Mouse (Mus musculus): ENCODE measurements around the gene Uggt1.
A peak's percentile ranks its signal among the peaks of the same experiment; 100 is the strongest.

Gene Uggt1

DNA sequence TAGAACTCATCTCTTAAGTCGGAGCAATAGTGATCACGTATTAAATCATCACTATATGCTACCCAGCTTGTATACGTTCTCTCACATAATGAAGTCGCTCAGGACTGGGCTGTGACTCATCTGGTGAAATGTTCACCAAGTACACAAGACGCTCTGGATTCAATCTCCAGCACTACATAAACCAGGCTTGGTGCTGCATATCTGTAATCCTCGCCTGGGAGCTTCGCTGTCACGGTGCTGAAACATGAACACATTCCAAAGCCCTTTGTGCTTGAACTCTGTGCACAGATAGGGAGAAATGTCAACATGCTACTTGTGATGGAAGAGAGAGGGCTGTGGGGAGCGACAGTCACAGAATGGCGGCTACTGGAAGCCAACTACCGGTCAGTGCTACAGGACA, 52.6 kb downstream of the Uggt1 start:
- DNase-seq (ENCODE audit: low spot score in 2 of 2), result no peak

DNA sequence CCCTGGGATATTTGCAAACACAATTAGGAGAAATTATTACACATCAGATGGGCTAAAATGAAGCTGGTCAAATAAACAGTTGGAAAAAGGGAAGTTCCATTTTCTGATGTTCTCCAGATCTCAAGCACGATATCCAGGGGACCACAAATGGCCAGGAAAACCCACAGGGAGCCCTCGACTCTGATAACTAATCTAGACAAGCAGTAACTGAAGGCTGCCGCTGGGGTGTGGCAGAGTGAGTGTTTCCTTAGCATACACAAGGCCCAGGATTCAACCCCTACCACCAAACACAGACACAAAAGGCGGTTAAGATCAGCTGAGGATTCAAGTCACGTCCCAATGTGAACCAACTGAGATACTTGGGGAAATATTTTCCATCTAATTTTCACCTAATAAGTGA, 64.5 kb downstream of the Uggt1 start:
- no peak for DNase-seq (ENCODE audit: low spot score in 2 of 2)

DNA sequence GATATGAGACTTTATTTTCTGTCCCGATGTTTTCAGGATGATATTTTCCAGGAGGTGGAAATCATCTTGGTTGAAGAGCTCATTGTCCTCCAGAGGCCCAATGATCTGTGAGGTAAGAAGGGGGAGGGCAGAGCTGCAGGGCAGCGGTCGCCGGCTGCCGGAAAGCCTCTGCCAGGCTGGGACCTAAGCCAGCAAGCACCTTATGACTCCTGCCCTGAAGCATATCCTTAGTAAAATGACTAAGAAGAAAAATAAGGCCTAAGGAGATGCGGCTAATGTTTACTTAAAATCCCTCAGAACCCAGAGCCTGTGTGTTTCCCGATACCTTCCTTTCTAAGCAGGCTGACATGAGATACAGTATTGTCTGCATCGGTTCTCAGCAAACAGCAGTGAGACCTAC, 71.1 kb downstream of the Uggt1 start:
- DNase-seq (ENCODE audit: low spot score in 2 of 2), result no peak

DNA sequence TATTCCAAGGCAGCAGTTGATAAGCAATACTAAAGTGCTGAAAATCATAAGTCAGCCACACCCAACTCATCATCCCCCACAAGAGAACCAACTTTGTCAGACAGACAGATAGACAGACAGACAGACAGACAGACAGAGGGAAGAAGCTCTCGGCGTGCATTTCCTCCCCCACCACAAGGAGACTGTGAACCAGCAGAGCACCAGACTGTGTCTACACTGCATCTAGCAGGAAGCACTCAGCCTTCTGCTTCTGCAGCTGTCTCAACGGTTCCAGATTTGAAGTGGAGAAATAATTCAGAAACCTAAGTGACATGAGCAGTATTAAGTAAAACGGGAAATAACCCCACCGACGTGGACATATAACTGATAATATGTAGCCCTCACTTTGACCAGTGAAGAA, 71.6 kb downstream of the Uggt1 start:
- DNase-seq (ENCODE audit: low spot score in 2 of 2), result no peak

DNA sequence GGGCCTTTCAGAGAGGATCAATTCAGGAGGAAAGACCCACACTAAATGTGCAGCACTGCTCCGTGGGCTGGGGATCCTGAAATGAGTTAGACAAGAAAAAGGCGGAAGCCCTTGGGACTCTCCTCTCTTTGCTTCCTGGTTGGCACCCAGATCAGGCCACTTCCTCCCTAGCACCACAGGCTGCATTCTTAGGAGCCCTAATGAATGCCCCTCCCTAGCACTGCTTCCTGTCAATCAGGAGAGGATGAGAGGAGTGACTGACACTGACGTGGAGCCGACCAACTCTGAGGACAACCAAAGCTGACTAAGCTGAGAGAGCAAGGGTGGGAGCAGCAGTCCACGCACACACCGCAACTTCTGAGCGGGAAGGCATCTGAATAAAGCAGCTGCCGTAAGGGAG, 81.8 kb downstream of the Uggt1 start:
- no peak for DNase-seq (ENCODE audit: low spot score in 2 of 2)

DNA sequence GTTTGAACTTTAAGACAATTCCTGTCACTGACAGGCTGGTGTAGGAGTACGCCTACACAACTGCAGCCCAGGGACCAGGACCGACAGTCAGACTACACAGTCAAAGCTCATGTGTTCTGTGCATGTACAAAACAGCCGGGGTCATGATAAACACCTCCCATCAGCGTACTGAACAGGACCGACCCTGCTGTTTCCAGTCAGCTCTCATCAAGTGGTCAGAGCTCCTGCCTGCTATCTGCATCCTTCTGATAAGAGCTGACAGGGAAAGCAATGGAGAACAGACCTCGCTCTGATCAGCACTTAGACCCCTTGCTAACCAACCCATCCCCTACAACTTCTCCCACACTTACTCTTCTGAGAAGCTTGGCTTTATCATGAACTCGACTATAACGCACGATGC, 83.3 kb downstream of the Uggt1 start:
- DNase-seq (ENCODE audit: low spot score in 2 of 2), result no peak

DNA sequence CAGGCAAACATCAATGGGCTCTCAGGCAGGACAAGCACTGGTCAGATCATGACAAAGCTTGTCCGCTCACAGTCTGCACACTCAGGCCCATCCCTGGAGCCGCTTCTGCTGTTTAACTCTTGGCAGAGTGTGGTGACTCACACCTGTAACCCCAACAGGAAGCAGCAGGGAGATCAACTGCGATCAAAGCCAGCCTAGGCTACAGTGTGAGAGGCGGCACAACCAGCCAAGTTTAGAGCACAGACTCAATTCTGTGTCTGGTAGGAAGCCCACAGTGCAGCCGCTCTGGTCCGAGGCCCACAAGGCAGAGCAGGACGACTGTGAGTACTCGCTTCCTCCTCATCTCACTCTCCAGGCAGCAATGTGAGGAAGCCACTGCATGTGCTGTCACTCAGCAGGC, 84.3 kb downstream of the Uggt1 start:
- DNase-seq (ENCODE audit: low spot score in 2 of 2), result peak; percentile 11 to 48

DNA sequence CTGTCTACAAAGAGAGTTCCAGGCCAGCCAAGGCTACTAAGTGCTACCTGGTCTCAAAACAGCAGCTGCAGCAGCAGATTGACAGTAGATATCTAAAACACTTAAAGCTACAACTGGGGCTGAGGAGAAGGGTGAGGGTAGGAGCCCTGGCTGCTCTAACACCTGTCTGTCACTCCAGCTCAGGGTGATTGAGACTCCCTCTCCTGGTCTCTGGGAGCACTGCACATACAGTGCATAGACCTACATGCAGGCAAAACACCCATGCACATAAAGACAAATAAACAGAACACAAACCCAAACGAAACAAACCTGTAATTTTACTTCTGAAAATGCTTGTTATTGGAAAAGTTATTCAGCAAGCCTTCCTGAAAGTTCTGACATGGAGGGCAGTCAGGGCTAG, 95.1 kb downstream of the Uggt1 start:
- DNase-seq (ENCODE audit: low spot score in 2 of 2), result no peak

DNA sequence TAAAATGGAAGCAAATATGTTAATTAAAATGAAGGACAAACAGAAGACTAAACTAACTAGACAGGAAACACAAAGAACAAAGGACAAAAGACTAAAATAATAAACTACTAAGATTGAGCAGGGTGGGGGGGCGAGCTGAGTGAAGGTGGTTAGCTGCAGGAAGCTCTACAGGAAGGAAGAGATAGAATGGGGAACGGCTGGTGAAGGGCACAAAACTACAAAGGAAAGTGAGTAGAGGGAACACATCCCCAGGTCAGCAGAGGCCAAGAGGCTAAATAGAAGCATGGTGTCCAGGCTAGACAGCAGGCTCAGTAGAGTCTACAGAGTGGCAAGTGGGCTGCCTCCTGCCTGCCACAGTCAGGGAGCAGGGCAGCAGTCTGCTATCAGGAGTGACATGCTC, 95.7 kb downstream of the Uggt1 start:
- no peak for DNase-seq (ENCODE audit: low spot score in 2 of 2)

DNA sequence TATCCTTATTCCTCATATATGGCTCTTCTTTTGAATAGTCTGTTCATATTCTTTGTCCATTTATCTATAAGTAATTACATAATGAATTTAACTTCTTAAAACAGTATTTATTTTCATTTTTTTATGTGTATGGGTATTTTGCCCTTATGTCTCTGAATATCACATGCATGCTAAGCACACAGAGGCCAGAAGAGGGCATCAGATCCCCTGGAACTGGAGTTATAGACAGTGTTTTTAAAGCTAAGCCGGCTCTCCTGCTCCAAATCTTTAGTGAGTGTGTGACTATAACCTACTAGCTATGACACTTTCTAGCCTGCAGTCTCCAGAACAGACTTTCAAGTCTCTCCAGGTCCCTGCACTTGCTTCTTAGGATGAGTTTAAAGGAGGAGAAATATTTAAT, 99.5 kb downstream of the Uggt1 start:
- DNase-seq (ENCODE audit: low spot score in 2 of 2), result no peak

DNA sequence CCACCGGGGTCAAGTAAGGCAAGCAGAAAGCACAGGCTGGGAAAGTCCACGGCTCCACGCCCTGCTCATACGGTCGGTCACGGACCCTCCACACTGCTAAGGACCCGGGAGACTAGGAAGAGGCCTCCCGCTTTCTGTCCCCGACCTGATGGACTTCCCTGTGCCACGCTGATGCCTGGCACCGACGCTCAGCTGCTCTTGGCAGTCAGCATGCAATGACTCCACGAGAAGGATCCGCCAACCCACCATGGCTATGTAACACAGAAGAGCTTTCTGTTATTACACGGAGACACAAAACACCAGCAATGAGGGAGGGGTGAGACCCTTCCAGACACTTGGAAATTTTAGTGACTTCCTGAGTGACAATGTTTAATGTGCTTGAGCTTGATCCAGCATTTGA, 104.2 kb downstream of the Uggt1 start:
- no peak for DNase-seq (ENCODE audit: low spot score in 2 of 2)

DNA sequence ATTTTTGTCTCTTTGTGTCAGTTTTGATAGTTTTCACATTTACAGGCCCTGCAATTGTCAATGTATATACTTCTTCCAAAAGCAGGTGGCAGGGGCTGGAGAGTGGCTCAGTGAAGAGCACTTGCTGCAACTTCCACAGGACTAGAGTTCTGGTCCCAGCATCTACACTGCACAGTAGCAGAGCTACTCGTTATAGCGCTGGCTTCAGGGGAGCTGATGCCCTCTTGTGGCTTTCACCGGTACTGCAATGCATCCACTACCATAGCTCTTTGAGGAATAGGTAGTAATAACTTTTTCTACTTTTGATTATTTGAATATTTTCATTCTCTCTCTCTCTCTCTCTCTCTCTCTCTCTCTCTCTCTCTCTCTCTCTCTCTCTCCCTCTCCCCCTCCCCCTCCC, 109.9 kb downstream of the Uggt1 start:
- DNase-seq (ENCODE audit: low spot score in 2 of 2), result peak; percentile 60 to 76

DNA sequence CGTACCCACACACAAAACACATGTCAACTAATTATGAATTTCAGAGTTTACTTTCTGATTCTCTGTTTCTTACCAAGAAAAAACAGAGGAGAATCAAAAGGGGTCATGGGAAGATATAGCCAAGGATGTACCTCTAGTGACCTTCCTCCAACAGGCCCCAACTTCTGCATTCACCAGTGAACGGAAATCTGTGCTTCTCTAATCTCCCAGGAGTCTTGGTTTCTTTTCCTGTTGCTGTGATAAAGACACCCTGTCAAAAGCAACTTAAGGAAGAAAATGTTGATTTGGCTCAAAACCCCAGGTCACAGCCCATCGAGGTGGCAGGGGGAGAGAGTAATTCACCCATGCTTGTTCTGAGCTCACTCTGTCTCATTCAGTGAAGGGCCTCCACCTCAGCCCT, 110.9 kb downstream of the Uggt1 start:
- no peak for DNase-seq (ENCODE audit: low spot score in 2 of 2)

DNA sequence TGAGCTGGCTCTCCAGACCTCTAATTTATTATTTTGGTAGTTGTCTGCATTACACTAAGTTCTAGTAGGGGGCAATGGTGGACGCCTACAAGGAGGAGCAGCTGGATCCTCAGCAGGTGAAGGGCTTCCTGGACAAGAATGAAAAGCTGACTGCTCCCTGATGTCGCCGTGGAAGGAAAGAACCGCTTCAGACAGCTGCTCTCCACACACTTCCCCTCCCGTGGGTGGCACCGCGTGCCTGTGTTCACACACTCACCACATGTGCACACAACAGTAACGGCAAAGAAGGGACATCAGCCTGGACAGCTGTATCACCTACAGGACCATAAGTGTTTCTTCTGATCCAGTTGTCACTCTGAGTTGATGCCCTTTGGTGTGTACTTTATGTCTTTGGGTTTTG, 111.5 kb downstream of the Uggt1 start:
- no peak for DNase-seq (ENCODE audit: low spot score in 2 of 2)

DNA sequence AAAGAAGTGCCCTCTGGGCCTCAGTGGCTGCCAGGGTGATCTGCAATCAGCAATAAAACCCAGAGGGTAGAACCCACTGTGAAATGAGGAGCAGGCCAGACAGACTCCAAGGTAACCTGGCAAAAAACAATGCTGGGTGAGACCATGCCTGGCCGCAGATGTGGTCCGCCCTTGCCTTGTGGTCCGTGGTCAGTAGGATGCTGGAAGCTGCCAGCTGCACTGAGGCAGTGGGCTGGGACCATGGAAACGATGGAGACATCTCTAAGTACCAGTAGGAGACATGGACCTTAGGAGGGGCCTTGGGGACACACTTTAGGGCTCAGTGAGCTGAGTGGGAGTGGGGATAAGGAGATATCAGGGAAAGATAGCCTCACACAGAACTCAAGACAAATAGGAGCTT, 112.3 kb downstream of the Uggt1 start:
- DNase-seq (ENCODE audit: low spot score in 2 of 2), result no peak

DNA sequence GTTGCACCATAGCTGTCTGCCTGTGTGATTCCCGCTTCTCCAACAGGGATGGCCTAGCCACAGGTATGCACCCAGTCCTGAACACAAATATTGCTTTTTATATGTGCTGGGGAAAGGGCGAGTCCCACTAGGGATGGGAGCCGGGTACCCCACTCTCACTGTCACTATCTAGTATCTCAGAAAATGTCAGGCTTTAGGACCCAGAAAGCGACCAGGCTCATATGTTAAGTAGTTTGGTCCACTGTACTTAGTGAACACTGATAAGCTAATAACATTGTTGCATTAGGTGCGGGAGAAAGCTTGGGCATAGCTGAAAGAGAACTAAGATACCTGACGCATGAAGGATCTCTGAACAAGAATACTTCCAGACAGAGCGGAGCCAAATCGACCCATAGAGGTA, 112.8 kb downstream of the Uggt1 start:
- DNase-seq (ENCODE audit: low spot score in 2 of 2), result no peak

DNA sequence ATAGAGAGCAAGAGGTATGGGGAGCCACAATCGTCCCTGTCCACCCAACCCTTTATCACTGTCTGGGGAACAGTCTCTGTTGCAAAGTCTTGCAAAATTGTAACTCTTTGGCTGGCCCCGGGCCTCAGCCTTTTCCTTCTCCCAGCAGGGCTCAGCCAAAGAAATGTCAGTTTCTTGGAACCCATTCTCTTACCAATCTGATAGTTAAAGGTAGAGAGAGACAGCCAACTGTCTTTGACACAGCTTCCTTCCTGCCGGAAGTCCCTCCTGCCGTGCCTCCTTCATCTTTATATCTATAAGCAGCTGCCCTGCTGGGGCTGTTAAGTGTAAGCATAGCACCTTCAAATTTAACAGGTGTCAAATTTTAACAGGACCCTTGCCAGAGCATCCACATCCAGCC, 113.4 kb downstream of the Uggt1 start:
- no peak for DNase-seq (ENCODE audit: low spot score in 2 of 2)

DNA sequence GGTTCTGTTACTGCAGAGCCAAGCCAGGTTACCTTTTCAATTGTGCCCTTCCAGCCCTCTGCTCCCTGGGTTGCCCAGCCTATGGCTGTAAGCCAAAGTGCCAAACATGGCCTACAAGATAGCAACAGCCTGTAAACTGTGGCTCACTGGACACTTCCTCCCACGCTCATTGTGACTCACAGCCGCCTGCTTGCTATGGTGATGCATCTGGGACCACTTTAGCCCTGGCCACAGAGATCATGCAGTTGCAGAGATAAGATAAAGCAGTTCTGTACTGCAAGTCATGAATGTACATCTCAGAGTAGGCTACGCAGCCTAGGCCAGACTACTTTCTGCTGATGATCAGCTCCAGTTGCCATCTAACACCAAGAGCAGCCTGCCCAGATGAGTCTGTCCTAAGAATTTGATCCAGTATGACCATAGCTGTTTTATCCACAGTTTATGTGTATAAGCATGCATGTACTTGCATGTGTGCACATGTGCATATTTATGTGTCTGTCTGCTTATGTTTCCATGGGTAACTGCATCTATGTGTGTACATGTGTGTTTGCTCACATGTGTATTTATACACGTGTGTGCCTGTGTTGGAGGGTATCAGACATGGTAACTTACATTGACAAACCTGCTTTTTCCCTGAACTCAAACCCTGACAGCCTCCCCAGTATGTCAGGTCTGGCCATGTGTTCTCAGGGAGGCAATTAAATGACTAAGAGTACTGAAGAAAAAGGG, 114.0 kb downstream of the Uggt1 start:
- no peak for DNase-seq (ENCODE audit: low spot score in 2 of 2)

DNA sequence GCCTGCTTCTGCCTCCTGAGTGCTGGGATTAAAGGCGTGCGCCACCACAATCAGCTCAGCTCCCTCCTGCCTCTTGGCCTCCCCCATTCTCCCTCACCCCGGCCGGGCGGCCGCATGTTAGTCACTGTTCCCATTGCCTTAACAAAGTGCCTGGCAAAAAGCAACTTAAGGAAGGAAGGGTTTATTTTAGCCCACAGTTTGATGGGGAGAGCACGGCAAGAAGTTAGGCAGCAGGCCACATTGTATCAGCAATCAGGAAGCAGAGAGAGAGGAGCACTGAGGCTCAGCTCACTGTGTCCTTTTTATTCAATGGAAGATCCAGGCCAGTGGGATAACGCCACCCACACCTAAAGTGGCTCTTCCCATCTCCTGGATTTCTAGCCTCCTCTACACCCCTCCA, 114.6 kb downstream of the Uggt1 start:
- no peak for DNase-seq (ENCODE audit: low spot score in 2 of 2)

DNA sequence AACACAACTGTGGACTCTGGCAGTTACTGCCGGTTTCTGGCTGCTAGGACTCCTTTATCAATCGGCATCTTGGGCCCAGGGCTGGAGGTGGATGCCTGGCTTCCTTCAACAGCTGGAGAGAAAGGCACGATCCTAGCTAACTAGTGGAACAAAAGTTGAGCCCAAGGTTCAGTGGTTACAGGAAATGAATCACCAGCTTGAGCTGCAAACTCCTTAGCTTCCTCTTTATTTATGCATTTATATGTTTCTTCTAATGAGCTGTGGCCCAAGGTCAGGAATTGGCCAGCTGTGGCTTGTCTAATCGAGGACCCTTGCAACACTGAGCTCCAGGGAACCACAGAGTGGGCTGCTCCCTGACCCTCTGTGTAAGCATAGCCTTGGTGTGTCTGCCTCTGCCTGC, 115.4 kb downstream of the Uggt1 start:
- DNase-seq (ENCODE audit: low spot score in 2 of 2), result no peak

DNA sequence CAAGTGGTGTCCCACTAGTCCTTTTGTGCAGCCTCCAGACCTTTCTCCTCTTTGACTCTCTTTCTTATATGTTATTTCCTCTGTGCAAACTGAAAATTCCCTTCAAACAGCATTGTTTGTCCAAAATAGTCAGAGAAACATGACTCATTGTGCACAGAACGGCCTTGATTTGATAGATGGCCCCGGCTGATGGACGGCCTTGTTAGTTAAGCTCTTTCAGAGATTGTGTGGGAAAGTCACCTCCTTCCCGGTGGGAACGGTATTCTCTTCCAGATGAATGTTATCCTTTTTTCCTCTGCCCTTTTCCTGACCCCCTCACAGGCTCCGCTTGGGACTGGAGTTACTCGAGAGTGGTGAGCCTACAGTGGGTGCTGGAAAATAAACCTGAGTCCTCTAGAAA, 119.4 kb downstream of the Uggt1 start:
- DNase-seq (ENCODE audit: low spot score in 2 of 2), result peak in 1 of 2 experiments; percentile 36

DNA sequence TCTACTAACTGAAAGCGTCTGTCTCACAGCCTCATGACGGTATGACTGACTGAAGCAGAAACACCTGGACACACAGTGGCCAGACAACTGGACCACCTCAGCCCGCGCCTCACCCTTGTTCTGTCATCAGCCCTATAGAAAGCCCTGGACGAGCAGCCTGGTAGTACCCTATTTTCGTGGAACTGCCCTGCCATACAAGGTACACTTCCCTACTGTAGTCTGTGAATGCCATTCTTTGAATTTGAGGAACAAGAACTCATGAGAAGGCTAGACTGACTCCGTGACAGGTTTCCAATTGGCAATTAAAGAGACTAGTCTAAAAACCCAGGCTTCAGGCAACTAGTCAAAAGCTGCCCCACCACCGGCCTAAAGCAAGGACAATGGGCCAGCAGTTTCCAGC, 123.3 kb downstream of the Uggt1 start:
- DNase-seq (ENCODE audit: low spot score in 2 of 2), result no peak

DNA sequence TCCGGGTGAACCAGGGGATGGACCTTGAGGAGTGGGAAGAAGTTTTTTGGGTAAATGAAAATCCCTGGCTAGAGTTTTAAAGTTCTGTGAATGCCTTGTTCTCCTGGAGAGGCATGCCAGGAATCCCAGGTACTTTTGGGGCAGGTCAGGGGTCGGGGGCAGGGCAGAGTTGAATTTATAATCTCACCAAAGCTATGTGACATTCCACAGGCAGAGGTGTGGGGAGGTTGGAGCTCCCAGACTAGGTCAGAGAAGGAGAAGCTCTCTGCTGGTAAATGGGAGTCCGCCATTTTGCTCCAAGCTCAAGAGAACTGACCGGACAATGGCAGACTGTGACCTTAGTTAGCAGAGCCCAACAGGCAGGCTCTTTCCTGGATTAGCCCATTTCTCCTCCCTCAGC, 125.1 kb downstream of the Uggt1 start:
- DNase-seq (ENCODE audit: low spot score in 2 of 2), result no peak

DNA sequence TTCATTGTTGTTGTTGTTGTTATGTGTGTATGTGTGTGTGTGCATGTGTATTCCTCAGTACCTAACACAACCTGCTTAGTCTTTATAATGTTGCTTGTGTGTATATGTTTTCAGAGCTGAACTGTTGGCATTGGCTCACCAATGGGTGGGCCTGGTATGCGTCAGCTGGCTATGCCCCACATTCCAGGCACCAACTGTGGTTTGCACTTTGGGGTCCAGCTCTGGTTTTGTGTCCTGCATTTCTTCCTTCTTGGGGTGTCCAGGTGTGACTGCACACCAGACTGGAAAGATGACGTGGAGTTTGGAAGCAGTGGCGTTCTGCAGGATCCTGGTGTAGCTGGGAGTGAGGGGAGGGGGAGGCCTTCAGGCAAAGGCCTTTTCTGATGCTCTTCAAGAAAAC, 125.6 kb downstream of the Uggt1 start:
- DNase-seq (ENCODE audit: low spot score in 2 of 2), result no peak
